Mouse (Mus musculus): ENCODE measurements around the gene Pnma1.

- no peak for TF ChIP-seq CTCF (IDR thresholded peaks at IDR 0.05; ENCODE audit: control insufficient read depth, insufficient read depth, insufficient replicate concordance, low read depth, low read length)
- TF ChIP-seq POLR2A (IDR thresholded peaks at IDR 0.05; ENCODE audit: control insufficient read depth, low read depth, low read length), result no peak
These were observed 18.4 kb downstream of the Pnma1 start for GRCm38 (mm10) chr12:84129931-84130330.
